Mouse (Mus musculus): ENCODE data around the gene Pzp. TPM values are rescaled to one million over a fixed set of nuclear protein-coding genes. Genes with fewer than 3 reads are reported as not detected.
A peak's percentile ranks its signal among the peaks of the same experiment; 100 is the strongest.

The Pzp gene
- 1,244 and 1,400 TPM in 2 replicates for polyA plus RNA-seq (2015; fragmentation: Nextera tagmentation; extraction: Ambion mirVana)

DNA sequence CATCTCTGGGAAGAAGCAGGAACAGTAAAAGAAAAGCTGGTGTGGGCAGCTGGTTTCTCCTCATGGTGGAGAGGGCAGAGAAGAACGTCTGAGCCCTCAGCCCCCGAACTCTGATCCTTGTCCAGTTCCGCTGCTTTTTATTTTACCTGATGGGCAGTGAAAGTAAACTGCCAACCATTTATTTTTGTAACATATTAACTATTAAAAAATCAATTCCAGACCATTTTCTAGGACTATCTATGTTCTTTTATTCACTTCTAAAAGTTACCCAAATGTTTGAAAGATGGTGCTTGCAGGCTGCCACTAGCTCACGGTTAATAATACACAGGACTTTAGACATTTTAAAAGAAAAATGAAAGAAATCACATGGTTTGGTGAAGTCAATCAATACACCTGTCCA, at the start of gene Pzp:
TSS of gene Pzp (minus strand) at position 120 of the 400 bp plus-strand sequence.
- Histone ChIP-seq H3K4me3 (ENCODE audit: low read depth, low read length) (peak within 1 kb of the TSS; percentile 46), H3K27me3 (ENCODE audit: insufficient read depth, low read length) (no peaks in the 10 kb centered on the region), H3K36me3 (replicated peaks; ENCODE audit: insufficient read depth, low read length) (peaks cover 2% of the 10 kb centered on the region; the same call in 1 of the 2 replicates), H3K9ac (replicated peaks) (peak within 1 kb of the TSS; percentile 63), H3K4me2 (ENCODE audit: low read depth, low read length) (peak within 1 kb of the TSS; percentile 16; the same call in 1 of the 2 replicates), H3K9me3 (ENCODE audit: low read length) (peaks cover 7% of the 10 kb centered on the region), H3K27ac (ENCODE audit: low read depth) (peak within 1 kb of the TSS; percentile 90), H3K4me1 (ENCODE audit: insufficient read depth) (no peaks in the 10 kb centered on the region)
- no peak for DNase-seq
- no peak for TF ChIP-seq CTCF (IDR thresholded peaks at IDR 0.05; ENCODE audit: low read depth)
- no peak for TF ChIP-seq EP300 (IDR thresholded peaks at IDR 0.05; ENCODE audit: low read depth)
- 52% methylated on average over 4 of the region's 4 CpGs for WGBS (ENCODE audit: insufficient replicate concordance)
- ATAC-seq = peak; percentile 16; the same call in 1 of the 2 replicates

DNA sequence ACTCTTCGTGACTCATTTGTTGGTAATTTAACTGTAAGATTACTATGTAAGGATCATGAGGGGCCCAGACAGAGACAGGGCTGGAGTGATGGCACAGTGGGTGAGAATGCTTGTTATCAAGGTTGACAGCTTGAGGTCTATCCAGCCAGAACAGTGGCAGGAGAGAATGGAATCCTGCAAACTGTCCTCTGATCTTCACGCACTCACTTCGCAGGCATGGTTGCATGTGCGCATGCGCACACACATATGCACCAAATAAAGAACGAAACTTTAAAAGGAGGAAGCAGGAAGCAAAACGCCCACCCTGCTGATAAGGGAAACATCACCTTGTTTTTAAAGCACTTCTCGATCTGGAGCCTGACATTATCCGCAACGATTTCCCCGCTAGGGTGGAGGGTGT, 40.1 kb upstream of the Pzp start:
- no peaks in the 10 kb centered on the region for H3K27me3 ChIP-seq (ENCODE audit: insufficient read depth, low read length)
- no peak overlapping the region for H3K4me3 ChIP-seq (ENCODE audit: low read depth, low read length)
- H3K4me2 ChIP-seq (ENCODE audit: low read depth, low read length) = no peak overlapping the region
- no peak overlapping the region for H3K27ac ChIP-seq (ENCODE audit: low read depth)
- no peaks in the 10 kb centered on the region for H3K9me3 ChIP-seq (ENCODE audit: low read length)
- no peaks in the 10 kb centered on the region for H3K36me3 ChIP-seq (replicated peaks; ENCODE audit: insufficient read depth, low read length)
- 83% methylated on average over 11 of the region's 11 CpGs for WGBS (ENCODE audit: insufficient replicate concordance)
- H3K4me1 ChIP-seq (ENCODE audit: insufficient read depth) = no peaks in the 10 kb centered on the region
- ATAC-seq = no peak
- TF ChIP-seq EP300 (IDR thresholded peaks at IDR 0.05; ENCODE audit: low read depth) = no peak
- TF ChIP-seq CTCF (IDR thresholded peaks at IDR 0.05; ENCODE audit: low read depth) = no peak
- no peak for DNase-seq
- H3K9ac ChIP-seq (replicated peaks) = no peak overlapping the region

DNA sequence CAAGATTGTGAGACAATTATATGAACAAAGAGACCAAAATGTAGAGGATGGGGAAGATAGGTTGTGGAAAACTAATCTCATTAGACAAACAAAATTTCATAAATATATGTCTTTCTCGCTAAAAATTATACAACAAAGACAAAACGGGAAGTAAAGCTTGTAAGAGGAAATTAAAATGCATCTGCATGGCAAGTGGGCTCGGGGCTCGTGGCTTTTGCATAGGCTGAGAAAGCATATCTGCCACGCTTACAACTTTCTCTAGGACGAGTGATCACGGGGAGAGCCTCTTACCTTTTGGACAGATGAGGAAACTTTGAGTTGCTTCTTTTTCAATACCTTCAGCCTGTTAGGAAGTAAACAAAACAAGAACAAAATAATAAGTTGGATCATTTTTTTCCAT, 27.5 kb upstream of the Pzp start:
- no peak for DNase-seq
- 43% methylated on average over 7 of the region's 7 CpGs for WGBS (ENCODE audit: insufficient replicate concordance)
- TF ChIP-seq EP300 (IDR thresholded peaks at IDR 0.05; ENCODE audit: low read depth) (no peak), CTCF (IDR thresholded peaks at IDR 0.05; ENCODE audit: low read depth) (no peak)

DNA sequence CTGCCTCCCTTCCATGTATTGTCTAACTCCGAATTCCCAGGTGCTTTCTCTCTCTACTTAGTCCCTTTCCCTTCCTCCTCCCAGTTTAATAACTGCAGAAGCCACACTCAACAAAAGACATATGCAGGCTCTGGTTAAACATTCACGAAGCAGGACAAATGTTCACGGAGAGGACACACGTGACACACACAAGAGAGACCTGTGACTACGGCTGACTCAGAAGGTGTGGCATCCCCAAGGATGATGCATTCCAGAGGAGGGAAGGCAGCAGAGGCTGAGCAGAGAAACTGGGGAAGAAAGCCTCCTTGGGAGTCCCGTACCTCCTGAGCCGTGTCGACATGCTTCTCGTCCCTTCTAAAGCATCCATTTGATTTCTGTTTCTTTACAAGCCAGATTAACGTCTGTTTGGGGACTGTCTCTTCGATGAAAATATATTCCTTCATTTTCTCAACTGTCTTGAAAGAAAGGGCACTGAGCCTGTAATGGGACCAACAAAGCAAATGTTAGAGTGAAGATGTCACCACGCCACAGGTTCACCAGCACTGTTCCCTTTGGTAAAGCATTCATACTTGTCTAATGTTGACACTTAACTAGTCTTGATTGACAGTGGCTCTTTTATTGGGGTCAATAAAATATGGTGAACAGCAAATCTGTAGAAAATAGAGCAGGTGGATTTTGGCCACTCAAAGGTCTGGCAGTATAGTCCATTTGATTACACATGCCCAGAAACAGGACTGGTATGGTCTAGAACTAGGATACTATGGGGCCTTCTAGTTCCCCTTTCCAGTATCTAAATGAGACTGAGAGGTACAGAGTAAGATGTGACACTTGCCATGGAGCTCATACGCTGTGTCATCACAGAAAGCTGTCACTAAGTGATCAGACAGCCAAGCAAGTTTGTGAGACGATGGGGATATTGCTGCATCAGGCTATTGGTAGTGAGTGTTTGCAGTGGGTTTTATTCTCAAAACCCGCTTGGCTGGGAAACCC, 23.2 kb upstream of the Pzp start:
- no peak for TF ChIP-seq EP300 (IDR thresholded peaks at IDR 0.05; ENCODE audit: low read depth)
- no peak for TF ChIP-seq CTCF (IDR thresholded peaks at IDR 0.05; ENCODE audit: low read depth)
- H3K27ac ChIP-seq (ENCODE audit: low read depth) = no peak overlapping the region
- ATAC-seq = peak; percentile 60; the same call in 1 of the 2 replicates

More for the DNA sequence above, 27.5 kb upstream of the Pzp start:
- ATAC-seq = no peak
- H3K4me3 ChIP-seq (ENCODE audit: low read depth, low read length) = no peak overlapping the region
- H3K9me3 ChIP-seq (ENCODE audit: low read length) = no peaks in the 10 kb centered on the region
- H3K4me2 ChIP-seq (ENCODE audit: low read depth, low read length) = no peak overlapping the region
- no peaks in the 10 kb centered on the region for H3K27me3 ChIP-seq (ENCODE audit: insufficient read depth, low read length)
- no peaks in the 10 kb centered on the region; the same call in 1 of the 2 replicates for H3K4me1 ChIP-seq (ENCODE audit: insufficient read depth)
- no peak overlapping the region for H3K9ac ChIP-seq (replicated peaks)
- no peak overlapping the region for H3K27ac ChIP-seq (ENCODE audit: low read depth)
- H3K36me3 ChIP-seq (replicated peaks; ENCODE audit: insufficient read depth, low read length) = no peaks in the 10 kb centered on the region

DNA sequence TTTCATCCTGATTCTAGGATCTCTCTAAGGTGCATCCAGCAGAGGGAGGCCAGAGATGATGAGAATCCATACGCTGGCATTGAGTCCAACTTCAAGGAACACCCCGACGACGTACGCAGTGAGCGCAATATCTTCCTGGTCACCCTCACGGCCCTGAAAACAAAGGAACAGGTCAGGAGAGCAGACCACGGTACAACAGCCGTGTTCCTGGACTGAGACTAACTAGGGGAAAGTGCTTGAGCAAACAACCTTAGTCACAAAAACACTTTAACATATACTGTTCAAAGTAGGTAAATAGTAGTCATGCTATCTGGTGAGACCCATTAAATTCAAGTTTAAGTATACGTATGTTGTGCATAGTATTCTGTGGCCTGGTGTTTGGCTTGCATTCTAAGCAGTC, 22.0 kb upstream of the Pzp start:
- H3K27me3 ChIP-seq (ENCODE audit: insufficient read depth, low read length) = no peaks in the 10 kb centered on the region
- H3K9ac ChIP-seq (replicated peaks) = no peak overlapping the region
- no peaks in the 10 kb centered on the region for H3K9me3 ChIP-seq (ENCODE audit: low read length)
- 0 out of 2 replicates have a peak overlapping the region, but pooled peaks have one; percentile 29 for H3K27ac ChIP-seq (ENCODE audit: low read depth)
- H3K4me2 ChIP-seq (ENCODE audit: low read depth, low read length) = no peak overlapping the region
- no peaks in the 10 kb centered on the region for H3K36me3 ChIP-seq (replicated peaks; ENCODE audit: insufficient read depth, low read length)
- no peak overlapping the region for H3K4me3 ChIP-seq (ENCODE audit: low read depth, low read length)
- DNase-seq = no peak
- no peak for TF ChIP-seq CTCF (IDR thresholded peaks at IDR 0.05; ENCODE audit: low read depth)
- WGBS (ENCODE audit: insufficient replicate concordance) = 76% methylated on average over 10 of the region's 10 CpGs
- ATAC-seq = no peak
- peaks cover 3% of the 10 kb centered on the region; the same call in 1 of the 2 replicates for H3K4me1 ChIP-seq (ENCODE audit: insufficient read depth)

More for the DNA sequence above, 23.2 kb upstream of the Pzp start:
- no peak overlapping the region for H3K4me3 ChIP-seq (ENCODE audit: low read depth, low read length)
- no peak overlapping the region for H3K4me2 ChIP-seq (ENCODE audit: low read depth, low read length)
- no peak overlapping the region for H3K9ac ChIP-seq (replicated peaks)
- 59% methylated on average over 15 of the region's 15 CpGs for WGBS (ENCODE audit: insufficient replicate concordance)
- H3K4me1 ChIP-seq (ENCODE audit: insufficient read depth) = peaks cover 3% of the 10 kb centered on the region; the same call in 1 of the 2 replicates
- DNase-seq = no peak
- H3K9me3 ChIP-seq (ENCODE audit: low read length) = no peaks in the 10 kb centered on the region
- no peaks in the 10 kb centered on the region for H3K36me3 ChIP-seq (replicated peaks; ENCODE audit: insufficient read depth, low read length)
- H3K27me3 ChIP-seq (ENCODE audit: insufficient read depth, low read length) = no peaks in the 10 kb centered on the region

DNA sequence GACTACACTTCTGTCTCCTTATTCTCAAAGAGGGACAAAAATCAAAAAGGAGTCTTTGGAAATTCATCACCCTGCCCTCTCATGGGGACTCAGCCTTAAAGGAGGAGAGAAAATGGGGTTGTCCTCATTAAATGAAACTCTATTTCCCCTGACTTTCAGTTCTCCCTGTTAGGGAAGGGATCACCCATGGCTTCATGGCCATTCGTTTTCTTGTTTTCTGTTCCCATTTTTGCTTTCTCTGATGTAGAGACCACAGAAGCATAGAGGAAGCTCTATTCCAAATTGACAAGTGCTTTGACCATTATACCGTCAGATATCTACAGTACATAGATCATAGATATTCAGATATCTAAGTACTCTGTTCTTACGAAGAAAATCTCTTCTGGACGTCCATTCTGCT, 18.9 kb upstream of the Pzp start:
- peaks cover 3% of the 10 kb centered on the region; the same call in 1 of the 2 replicates for H3K4me1 ChIP-seq (ENCODE audit: insufficient read depth)
- WGBS (ENCODE audit: insufficient replicate concordance) = 63% methylated on average over 4 of the region's 4 CpGs
- H3K27me3 ChIP-seq (ENCODE audit: insufficient read depth, low read length) = no peaks in the 10 kb centered on the region
- no peak overlapping the region for H3K4me2 ChIP-seq (ENCODE audit: low read depth, low read length)
- no peak overlapping the region for H3K27ac ChIP-seq (ENCODE audit: low read depth)
- TF ChIP-seq EP300 (IDR thresholded peaks at IDR 0.05; ENCODE audit: low read depth) (no peak), CTCF (IDR thresholded peaks at IDR 0.05; ENCODE audit: low read depth) (no peak)
- no peak overlapping the region for H3K9ac ChIP-seq (replicated peaks)
- no peak for DNase-seq
- no peak overlapping the region for H3K4me3 ChIP-seq (ENCODE audit: low read depth, low read length)
- no peaks in the 10 kb centered on the region for H3K36me3 ChIP-seq (replicated peaks; ENCODE audit: insufficient read depth, low read length)
- no peak for ATAC-seq
- H3K9me3 ChIP-seq (ENCODE audit: low read length) = no peaks in the 10 kb centered on the region

Measured in liver, postnatal 0 days (tissue).